Mouse (Mus musculus) frontal cortex, postnatal 25 days (tissue): Measurements from ENCODE around the gene C1rl.
"Not testable (repeated sequence)": the region's sequence is repeated elsewhere in the genome, so short reads cannot be mapped to it uniquely, and the experiment has no call there.

ENCODE experiments used
- DNase-seq, 2 experiments: peaks; one replicate each; pipeline ENCODE4 v3.0.0; 2022; ENCODE audit warnings: low spot score in 2 of 2

C1rl gene

GRCm38 (mm10) chr6:124502021-124502420, 9.1 kb downstream of the C1rl start:
- no peak for DNase-seq

DNA sequence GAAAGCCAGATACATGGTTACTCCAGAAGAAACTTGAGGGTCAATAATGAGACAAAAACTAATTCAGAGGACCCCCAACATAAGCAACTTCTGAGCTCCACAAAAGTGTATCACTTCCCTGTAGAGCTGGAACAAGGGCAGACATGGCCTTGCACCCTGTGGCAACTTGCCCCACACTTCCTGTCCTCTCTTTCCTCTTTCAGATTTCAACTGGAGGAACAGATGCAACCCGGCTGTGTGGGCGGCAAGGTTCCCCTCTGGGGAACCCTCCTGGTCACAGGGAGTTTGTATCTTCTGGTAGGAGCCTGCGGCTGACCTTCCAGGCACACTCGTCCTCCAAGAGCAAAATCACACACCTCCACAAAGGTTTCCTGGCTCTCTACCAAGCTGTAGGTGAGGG, 12.1 kb downstream of the C1rl start:
- no peak for DNase-seq

GRCm38 (mm10) chr6:124506991-124507390, 14.1 kb downstream of the C1rl start:
- DNase-seq, result no peak

- DNase-seq, result no peak
Observed at GRCm38 (mm10) chr6:124508292-124508691, 15.4 kb downstream of the C1rl start.

DNA sequence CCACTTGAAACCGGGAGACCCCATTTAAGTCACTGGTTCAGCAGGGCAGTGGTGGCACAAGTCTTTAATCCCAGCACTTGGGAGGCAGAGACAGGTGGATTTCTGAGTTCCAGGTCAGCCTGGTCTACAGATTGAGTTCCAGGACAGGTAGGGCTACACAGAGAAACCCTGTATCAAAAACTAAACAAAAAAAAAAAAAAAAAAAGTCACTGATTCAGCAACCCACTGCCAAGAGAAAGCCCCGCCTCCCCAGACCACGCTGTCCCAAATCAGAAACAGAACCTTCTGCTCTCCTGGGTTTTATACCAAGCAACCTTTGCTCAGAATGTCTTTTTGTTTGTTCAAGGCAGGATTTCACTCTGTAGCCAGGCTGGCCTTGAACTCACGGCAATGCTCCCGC, 16.3 kb downstream of the C1rl start:
- not testable (repeated sequence) for DNase-seq

DNA sequence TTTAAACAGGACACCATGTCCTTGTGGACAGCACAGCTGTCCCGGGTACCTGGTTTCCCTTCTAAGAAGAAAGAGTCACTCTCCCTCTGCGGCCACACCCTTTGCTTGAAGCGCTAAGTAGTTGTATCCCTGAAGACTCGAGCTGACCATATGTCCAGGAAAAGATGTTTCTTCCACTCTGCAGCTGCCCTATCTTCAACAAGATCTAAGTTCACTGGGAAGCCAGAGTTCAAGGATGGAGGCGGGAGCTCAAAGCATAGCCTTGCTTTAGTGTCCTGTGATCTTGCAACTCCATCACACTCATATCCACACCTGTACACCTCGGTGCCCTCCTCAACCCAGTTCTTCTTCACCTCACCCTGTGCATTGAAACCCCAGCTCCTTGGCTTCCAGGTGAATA, 19.0 kb downstream of the C1rl start:
- DNase-seq, result no peak

GRCm38 (mm10) chr6:124512355-124512836, 19.5 kb downstream of the C1rl start, which contains the start of gene C1ra:
Gene C1ra (plus strand): TSS chr6:124512405.
- DNase-seq, result peak; percentile 43 to 56

GRCm38 (mm10) chr6:124517733-124518132, 24.8 kb downstream of the C1rl start:
- not testable (repeated sequence) for DNase-seq

DNA sequence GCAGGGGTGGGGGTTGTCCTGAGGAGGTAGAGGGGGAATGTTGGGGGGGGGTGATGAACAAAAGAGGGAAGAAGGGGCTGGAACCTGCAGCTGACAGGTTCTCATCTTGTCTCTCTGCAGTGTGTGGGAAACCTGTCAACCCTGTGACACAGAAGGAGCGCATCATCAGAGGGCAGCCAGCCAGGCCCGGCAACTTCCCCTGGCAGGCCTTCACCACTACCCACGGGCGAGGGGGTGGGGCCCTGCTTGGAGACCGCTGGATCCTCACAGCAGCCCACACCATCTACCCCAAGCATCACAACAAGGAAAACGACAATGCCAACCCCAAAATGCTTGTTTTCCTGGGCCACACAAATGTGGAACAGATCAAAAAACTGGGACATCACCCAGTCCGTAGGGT, 29.2 kb downstream of the C1rl start:
- DNase-seq, result not testable (repeated sequence)

- no peak for DNase-seq
Observed at GRCm38 (mm10) chr6:124527881-124528280, 35.0 kb downstream of the C1rl start.

DNA sequence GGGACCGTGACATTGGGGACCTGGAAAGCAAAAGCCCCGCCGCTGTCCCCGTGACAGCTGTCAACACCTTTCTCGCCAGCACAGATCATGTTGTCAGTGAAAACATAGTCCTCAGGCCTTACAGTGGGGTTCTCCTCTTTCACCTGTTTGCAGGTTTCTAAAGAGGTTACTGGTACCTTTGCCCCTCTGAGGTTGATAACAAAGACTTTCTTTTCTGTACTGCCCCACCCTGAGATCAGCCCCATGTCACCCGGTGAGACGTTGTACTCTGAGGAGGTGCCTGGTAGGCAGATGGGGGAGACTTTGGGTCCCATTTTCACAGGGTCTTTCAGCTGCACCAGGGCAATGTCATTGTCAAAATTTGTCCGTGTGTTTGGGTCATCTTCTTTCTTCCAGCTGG, 38.2 kb downstream of the C1rl start:
- no peak for DNase-seq

- not testable (repeated sequence) for DNase-seq
Observed at GRCm38 (mm10) chr6:124536125-124536829, 43.4 kb downstream of the C1rl start.

- not testable (repeated sequence) for DNase-seq
Observed at GRCm38 (mm10) chr6:124541176-124541575, 48.3 kb downstream of the C1rl start.

GRCm38 (mm10) chr6:124542284-124542683, 49.4 kb downstream of the C1rl start, which contains the start of gene C1s1:
Gene C1s1 (minus strand): TSS chr6:124542359.
- DNase-seq, result peak; percentile 18 to 55

DNA sequence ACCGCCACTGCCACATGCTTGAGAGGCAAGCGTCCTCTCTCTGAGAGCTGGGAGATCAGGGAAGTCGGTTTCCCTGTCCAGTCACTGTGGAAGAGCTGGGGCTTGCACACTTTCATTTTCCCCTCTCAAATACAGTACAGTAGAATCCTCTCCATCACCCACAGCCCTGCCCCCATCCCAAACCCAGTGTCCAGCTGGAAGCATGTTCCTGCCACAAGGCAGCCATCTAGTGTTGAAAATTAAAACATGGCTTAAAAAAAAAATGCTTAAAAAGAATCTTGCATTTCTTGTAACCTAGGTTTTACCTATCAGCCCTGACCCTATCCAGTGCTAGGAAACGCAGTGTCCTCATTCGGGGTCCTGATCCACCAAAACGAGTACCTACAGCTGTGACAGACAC, 51.6 kb downstream of the C1rl start:
- no peak for DNase-seq

GRCm38 (mm10) chr6:124545425-124545824, 52.5 kb downstream of the C1rl start:
- no peak for DNase-seq

DNA sequence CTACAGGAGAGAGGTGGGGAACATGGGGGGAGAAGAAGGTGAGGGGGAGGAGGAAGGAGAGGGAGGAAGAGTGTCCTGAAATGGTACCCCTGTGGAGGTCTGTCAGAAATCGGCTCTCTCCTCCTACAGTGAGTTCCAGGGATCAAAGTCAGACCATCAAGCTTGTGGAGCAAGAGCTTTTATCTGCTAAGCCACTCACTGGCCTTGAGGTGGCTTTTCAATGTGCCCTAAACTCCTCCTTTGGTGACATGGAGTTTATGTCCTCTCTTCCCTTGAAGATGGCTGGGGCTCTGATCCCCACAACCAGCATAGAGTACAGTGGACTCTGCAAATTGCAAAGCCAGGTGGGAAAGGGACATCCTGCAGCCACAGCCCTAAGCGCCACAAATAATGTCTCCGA, 55.1 kb downstream of the C1rl start:
- DNase-seq, result not testable (repeated sequence)

DNA sequence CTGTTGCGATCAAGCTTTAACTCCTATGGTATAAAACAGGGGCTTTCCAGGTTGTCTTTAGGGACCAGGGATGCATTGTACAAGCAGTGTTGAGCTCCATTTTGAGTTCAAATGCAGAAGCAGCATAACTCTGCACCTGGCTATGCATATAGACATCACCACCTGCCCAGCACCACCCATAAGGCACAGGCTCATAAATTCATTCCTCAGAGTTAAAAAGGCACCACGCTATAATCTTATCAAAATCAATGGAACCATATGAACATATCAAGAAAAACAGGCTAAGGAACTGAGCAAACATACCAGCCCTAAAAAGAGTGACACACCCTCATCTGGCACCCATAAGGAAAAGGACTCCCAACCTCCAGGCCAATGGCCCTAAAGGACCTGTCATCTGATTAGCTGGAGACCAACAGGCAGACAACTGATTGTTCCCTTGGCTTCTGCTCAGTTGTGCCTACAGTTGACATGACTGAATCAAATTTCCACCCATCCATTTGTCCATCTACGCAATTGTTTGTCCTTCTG, 56.2 kb downstream of the C1rl start:
- DNase-seq, result no peak

GRCm38 (mm10) chr6:124552766-124553165, 59.9 kb downstream of the C1rl start:
- DNase-seq, result no peak

GRCm38 (mm10) chr6:124555956-124556355, 63.0 kb downstream of the C1rl start:
- DNase-seq, result not testable (repeated sequence)
